Mouse (Mus musculus) neutrophil, adult 5-6 weeks (primary cell): Measurements from ENCODE around the gene Pbx1. TPM values are rescaled to one million over a fixed set of nuclear protein-coding genes. Genes with fewer than 3 reads are reported as not detected.

Experiments used
- ATAC-seq: fragments of 151-379, 151-347 bp; 2 replicates; pipeline ENCODE4 v1.8.0; 2017; ENCODE audit warnings: mild to moderate bottlenecking, moderate TSS enrichment; ENCODE audit not compliant: insufficient number of reproducible peaks, poor library complexity, low FRiP score, severe bottlenecking; ENCODE audit errors: extremely low read depth
- total RNA-seq: library from RNA; stranded (forward); fragments of 200-1000 nt; gene quantifications from 2 replicates; pipeline ENCODE4 v1.2.3, GENCODE M21; 2017

Gene Pbx1
- total RNA-seq, 1 experiment from 2014 or later: 40.4 TPM

DNA sequence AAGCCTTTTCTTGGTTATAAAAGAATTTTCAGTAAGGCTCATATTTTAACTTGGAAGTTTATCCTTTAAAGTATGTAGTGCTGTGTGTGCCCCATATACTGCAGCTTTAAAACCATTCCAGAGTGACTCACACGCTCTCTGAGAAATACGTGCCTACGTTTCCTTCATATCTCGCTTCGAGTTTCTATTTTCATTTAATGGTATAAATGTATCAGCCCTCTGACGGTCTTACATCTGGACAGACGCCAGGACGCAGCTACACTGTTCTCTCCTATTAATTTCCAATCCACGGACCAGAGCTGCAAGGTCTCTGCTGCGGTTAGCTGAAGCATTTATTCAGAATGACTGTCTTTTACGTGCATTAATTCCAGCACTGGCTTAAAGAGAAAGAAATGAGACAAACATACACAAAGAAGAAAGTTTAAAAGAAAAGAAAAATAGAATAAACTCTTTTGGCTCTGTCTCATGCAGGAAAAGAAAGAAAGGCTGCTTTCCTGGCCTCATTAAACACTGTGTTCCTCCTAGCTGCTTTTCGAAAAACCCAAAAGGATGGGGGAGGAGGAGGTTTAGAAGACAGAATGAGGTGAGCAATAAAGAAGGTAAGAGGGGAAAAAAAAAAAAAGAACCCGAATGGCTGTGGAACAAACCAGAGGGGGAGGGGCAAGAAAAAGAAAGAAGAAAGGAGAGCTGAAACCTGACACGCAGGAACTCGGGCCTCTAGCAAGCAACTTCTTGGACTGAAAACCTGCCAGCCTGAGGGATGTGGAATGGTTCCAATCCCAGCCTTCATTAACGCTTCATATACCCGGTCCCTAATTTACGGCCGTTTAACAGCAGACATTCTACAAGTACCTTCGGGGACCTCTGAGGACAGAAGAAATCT lies 40.2 kb downstream of the Pbx1 start:
- ATAC-seq: no peak

DNA sequence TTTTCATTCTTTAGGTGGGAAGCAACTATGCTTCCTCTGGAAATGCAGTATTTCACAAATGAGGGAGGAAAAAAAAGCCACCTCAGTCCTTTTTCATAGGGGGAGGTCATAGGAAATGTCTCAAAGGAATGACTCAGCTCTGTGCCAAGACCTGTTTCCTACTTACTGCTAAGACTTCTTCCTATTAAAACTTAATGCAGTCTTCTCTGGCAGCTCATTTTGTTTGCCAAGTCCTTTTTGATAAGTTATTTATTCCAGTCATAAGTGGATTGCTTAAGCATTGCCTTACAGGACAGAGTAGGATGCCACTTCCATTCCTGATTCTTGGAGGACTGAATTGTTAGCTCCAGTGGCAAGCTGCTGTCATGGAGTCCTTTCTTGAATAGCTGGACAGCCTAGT lies 41.3 kb downstream of the Pbx1 start:
- no peak for ATAC-seq

DNA sequence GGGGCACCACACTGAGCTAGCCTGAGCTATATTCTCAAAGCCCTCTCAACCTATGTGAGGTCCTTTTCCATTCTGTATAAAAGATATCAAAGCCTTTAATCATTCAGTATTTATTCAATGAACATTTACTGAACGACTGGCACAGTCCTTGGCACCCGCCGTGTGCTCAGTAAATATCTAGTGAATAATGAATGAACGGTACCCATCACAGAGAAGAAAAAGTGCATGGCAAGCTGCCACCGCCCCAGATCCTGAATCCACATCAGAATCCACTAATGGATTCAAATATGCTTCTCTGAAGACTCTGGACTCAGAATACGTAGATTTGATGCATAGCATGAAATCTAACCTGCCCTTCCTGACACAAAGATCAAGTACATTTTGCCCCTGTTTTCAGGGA lies 45.9 kb downstream of the Pbx1 start:
- ATAC-seq: no peak

DNA sequence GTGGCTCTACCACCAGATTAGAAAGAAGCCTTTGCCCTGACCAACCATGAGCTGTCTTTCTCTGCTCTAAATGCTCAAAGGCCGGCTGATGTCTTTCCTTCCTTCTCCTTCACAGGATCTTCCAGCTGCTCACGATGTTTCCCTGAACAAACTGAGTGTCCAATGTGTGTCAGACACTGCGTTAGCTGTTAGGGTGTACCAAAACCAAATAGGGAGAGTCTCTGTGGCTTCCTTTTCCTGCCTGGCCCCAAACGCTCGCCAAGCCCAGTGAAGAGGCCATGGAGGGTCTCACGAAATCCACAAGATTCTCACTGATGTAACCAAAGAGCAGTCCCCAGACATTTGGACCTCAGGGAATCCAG lies 47.5 kb downstream of the Pbx1 start:
- no peak for ATAC-seq

DNA sequence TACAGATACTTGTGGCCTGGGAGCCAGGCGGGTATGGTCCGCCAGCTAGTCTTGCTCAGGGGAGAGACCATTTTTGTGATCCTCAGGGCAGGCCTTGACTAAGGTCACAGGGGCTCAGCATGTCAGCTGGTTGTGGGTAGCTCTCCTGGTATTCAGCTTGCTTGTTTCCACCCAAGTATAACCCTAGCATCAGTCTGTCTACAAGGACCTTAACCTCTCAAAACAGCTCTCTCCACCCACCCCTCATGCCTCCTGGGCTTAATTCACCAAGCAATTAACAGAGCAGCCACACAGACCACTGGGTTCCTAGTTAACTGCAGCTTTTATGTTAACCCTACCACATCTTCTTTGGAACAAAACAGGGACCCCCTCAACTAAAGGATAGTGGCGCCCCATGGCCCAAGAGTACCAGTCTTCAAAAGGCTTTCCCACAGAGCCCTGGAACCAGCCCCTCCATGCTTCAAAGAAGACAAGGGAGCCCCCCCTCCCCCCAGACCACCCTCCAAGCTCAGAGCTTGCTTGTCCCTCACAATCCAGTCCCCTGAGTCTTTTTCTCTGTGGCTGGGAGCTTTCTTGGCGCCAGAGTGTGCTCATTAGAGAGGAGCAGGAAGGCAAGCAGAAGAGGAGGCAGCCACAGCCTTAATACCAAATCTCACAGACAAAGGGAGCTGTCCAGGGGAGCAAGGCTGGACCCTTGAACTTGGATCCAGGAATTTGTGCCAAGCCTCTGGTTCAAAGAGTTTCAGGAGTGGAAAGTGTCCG lies 48.1 kb downstream of the Pbx1 start:
- ATAC-seq: no peak

DNA sequence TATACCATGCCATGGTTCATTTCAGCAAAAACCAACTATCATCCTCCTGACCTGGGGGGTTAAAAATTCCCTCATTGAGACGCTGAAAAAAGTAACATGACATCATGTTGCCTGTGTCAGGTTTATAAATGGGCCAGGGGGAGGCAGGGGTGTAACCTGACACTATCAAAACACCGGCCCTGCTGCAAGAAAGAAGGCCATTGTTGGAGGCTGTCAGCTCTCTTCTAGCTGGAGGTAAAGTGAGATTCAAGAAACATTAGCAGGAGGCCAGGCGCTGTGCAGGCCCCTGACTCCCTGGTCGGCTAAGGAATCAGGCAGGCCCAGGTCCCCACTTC lies 49.3 kb downstream of the Pbx1 start:
- no peak for ATAC-seq

DNA sequence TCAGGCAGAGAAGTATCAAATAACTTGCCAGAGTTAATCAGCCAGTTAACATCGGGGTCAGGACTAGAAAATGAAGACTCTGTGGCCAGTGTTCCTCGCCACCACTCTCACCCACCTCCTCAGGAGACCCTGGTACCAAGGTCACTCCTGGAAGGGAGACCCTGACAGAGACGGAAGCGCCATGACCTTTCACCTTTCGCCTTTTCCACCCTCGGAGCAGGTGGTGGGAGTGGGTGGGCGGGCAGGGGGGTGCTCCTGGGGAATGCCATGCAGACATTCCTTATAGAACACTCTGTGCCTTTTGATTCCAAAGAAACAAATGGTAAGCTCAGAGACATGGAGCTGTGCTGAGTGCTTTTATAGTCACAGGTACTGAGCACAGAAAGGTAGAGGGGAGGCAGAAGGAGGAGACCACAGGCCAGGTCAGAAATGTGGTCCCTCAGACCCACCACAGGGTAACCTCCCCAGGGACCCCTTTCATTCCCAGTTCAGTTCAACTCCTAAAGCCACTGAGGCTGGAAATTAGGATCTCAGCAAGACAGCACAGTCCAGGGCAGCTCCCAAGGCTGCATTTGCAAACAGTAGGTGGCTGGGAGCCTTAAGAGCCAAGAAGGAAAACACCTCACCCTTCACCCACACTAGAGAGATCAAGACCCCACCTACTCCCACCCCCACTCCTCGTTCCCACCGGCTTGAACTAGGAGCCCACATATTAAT lies 49.8 kb downstream of the Pbx1 start:
- ATAC-seq: no peak

DNA sequence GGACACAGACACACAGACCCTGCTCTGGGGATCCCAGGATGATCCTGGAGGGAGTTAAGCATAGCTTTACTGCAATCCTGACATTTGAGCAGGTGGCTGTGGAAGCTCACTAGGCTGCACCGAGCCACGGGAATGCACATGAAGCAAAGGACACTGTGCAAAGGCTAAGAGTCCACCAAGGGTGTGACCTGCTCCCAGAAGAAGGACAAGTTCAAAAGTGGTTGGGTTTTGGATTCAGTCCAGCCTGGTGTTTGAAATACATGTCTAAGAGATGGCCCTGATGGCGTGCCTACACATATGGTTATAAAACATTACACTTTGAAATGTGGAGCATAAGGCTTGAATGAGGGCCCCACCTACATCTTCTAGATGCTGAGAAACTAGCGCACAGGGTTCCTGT lies 50.6 kb downstream of the Pbx1 start:
- ATAC-seq: no peak

DNA sequence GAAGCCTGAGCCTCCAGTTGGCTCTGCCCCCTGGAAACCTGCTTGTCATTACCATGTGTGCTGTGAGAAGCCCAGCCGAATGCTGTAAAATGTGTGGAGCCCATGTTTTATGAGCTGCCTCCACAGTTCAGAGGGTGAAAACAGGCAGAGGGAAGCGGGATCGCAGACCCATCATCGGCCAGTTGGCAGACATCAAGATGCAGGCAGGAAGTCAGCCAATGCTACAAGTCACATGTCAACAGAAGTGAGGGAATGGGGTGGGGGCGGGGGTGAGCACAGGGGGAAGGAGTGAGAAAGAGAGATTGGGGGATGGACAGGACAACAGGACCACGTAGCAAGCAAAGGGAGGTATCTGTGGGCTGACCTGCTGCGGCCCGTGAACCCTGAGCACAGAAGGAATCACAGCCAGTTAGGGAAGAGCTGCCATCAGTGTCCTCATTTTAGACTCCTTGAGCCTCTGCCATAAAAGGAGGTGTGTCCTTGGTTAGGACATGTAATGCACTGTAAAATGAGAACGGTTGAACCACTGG lies 51.8 kb downstream of the Pbx1 start:
- ATAC-seq: no peak

DNA sequence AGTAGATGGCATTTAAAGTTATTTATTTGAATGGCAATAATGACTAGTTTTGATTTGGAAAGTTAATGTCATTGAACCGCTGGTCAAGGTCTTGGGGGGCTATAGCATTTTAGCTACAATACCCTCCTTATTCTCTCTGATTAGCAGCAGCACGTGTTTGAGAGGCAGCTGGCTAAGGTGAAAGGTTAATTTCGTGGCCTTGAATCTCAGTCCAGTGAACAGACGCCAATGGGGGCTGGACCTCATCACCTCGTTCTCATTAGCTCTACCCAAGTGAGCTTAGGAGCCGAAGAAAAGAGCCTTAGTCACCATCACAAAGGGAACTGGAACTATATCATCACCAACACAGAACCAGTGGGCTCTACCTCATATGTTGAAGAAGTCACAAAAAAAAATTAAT lies 54.4 kb downstream of the Pbx1 start:
- no peak for ATAC-seq

DNA sequence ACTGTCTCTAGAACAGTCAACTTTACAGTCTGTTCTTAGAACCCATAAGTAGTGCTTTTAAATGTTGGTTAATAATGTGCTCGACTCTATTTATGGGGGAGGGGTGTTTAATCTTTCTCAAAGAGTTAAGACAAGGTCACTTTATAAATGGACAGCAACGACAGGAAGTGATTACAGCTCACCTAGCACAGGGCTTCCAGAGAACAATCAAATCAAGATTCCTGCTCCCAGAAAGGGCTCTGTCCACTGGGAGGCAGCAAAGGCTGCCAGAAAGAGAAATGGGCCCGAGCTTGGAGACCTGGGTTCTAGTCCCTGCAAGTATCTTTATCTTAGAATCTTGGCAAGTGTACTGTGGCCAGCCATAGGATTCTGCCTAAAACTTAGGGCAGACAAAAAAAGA lies 55.7 kb downstream of the Pbx1 start:
- no peak for ATAC-seq

DNA sequence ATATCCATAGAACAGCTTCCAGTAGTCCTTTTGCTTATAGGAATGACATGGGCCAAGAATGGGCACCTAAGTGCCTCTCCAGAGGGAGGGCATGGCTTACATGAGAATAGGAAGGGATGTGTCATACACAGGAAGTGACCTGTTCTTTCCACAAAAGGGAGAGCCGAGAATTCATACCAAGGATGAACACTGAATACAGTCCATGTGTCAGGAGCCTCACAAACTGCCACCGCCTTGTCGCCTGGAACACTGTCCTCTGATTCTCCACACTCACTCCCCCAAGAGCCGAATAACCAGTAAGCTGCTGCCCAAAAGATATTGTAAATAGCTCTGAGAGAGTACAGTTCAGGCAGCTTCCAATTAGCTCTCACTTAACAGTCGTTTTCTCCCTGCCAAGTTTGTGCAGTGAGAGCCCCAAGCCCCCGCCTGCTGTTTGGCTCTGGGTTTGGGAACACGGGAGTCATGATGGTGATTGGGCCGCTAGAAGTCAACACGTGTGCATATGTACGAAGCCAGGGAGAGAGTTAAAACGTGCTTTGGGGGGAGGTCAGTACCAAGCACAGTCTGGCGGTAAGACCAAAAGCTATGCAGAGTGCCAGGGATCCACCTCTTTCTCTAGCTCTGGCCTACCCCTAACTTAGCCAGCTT lies 57.0 kb downstream of the Pbx1 start:
- ATAC-seq: no peak

DNA sequence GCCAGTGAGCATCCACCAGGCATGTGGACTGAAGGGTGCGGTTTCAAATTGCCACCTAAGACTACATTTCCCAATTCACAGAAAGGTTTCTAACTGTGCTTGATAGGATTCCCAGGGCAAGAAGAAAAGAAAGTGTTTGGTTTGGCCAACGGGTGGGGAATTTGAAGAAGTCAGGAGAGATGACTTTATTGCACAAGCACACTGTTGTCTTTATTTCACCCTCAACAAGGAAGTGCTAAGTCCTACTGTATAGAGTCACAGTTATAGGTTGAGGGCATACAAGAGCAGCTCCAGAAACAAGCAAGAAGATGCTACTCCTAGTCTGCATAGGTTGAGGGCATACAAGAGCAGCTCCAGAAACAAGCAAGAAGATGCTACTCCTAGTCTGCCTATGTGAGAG lies 60.0 kb downstream of the Pbx1 start:
- peak; percentile 54; the same call in 1 of the 2 replicates for ATAC-seq

DNA sequence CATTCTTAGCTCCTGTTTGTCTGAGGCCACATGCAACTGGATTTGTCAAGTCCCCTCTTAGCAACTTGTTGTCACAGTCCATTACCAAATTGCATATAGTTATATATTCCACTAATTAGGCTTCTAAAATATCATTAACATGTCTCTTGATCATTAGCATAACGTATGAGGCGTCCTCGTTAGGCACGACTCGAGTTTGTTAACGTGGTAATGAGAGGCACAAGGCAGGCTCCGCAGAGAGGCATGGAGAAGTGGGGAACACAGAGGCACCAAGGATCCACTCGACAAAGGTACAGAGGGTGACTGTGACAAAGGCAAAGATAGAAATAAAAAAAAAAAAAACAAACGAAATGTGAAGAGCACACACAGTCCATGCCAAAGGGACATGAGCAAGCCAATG lies 61.1 kb downstream of the Pbx1 start:
- no peak for ATAC-seq

DNA sequence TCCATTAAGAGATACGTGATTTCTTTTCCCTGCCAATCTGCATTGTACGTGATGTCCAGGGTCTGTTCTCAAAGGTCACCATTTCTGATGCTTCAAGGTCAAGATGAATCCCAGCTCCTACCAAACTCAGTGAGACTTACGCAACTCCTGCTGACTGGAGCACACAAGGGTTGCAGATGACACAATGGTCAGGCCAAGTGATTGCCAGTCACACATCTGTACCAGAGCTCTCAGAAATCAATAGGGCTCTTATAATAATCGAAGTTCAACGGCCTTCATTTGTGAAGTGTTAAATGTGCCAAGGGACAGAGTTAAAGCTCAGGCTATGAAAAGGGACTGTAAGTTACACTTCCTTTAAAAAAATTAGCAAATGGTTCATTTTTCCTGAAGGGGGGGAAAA lies 65.8 kb downstream of the Pbx1 start:
- no peak for ATAC-seq

DNA sequence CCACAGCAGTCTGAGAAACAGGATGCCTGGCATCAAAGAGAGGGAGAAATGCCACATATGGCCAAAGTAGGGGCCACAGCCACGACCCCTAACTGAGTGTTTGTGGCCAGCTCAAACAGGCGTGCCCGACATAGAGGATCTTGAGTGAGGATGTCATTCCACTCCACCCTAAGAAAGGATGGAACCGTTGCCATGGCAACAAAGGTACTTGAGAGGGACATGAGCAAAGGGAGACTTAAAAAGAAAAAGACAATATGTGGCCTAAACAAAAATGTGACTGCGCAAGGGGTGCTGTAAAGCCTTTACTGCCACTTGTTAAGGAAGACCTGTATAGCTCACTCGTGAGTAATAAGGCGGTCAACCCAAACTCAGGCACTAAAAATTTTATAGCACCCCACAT lies 67.7 kb downstream of the Pbx1 start:
- no peak for ATAC-seq

DNA sequence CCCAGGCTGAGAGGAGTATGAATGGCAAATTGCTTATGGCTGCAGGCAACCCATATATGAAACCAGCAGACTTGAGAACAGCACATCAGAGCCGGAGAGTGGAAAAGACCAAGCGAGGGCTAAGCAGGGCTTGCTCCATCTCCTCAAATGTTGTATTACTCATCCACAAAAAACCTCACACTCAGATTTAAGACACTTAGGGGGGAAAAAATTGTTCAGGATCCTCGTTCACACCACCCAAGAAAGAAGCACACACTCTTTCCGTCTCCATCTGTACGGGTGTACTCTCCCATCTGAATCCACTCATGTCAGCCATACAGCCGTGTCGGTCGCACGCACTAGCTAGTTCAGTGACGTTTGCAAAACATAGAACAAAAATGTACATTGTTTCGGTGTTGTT lies 69.0 kb downstream of the Pbx1 start:
- no peak for ATAC-seq

DNA sequence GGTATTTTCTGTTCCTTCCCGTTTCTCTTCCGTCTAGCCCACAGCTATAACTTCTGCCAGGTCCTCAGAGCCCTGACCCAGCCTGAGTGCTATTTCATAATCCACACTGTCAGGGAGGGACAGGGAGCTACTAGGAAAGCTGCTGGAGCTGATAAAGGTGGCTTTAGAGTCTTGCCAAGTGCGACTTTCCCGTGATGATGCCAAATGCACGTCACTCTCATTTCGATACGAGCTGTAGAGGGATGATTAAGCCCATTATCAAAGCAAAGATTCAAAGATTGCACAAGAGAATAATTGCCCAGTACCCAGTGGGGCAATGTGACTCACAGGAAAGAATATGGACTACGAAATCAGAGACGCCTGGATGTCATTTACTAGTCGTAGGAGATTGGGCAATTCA lies 69.6 kb downstream of the Pbx1 start:
- ATAC-seq: peak; percentile 30; the same call in 1 of the 2 replicates
